Mouse (Mus musculus) neural tube, embryonic 11.5 days (tissue): Measurements from ENCODE around the gene Sp1. TPM values are rescaled to one million over a fixed set of nuclear protein-coding genes. Genes with fewer than 3 reads are reported as not detected.

Source experiments
- ATAC-seq: fragments of 200-750 bp; cut with Nextera tagmentation; 2 replicates; pipeline ENCODE4 v1.8.0; 2017; ENCODE audit warnings: moderate number of reproducible peaks, mild to moderate bottlenecking, moderate TSS enrichment, moderate library complexity; ENCODE audit not compliant: insufficient read depth, low FRiP score, low TSS enrichment
- DNase-seq: peaks from one replicate; pipeline ENCODE4 v3.0.0-alpha.2; 2015; ENCODE audit warnings: low spot score
- H3K27ac ChIP-seq: fragments of 300-500 bp; sonication (generic); 2 replicates; pipeline ENCODE4 v1.5.1; 2014; ENCODE audit warnings: low read depth, mild to moderate bottlenecking, low read length
- H3K27me3 ChIP-seq: fragments of 300-500 bp; sonication (generic); 2 replicates; pipeline ENCODE4 v1.6.1; 2014; ENCODE audit warnings: mild to moderate bottlenecking, low read length, mixed read lengths; ENCODE audit not compliant: control insufficient read depth, insufficient read depth
- H3K36me3 ChIP-seq: fragments of 300-500 bp; sonication (generic); 2 replicates; pipeline ENCODE4 v1.6.1; 2014; ENCODE audit warnings: mild to moderate bottlenecking, low read length, moderate library complexity, mixed read lengths; ENCODE audit not compliant: control insufficient read depth, insufficient read depth
- H3K4me1 ChIP-seq: fragments of 300-500 bp; sonication (generic); 2 replicates; pipeline ENCODE4 v1.6.1; 2014; ENCODE audit warnings: low read length, mixed read lengths; ENCODE audit not compliant: control insufficient read depth, insufficient read depth
- H3K4me2 ChIP-seq: fragments of 300-500 bp; sonication (generic); 2 replicates; pipeline ENCODE4 v1.6.1; 2014; ENCODE audit warnings: low read depth, mild to moderate bottlenecking, moderate library complexity
- H3K4me3 ChIP-seq: fragments of 300-500 bp; sonication (generic); 2 replicates; pipeline ENCODE4 v1.5.1; 2014; ENCODE audit warnings: low read depth, low read length
- H3K9ac ChIP-seq: fragments of 300-500 bp; sonication (generic); 2 replicates; pipeline ENCODE4 v1.6.1; 2014; ENCODE audit warnings: mild to moderate bottlenecking, low read length
- H3K9me3 ChIP-seq: fragments of 300-500 bp; sonication (generic); 2 replicates; pipeline ENCODE4 v1.6.1; 2016; ENCODE audit warnings: low read length; ENCODE audit not compliant: control insufficient read depth
- WGBS: fragments of 180-500 bp; shearing (Covaris S2); extraction: QIAGEN DNeasy Blood & Tissue Kit; methylation state at CpG from one replicate; pipeline ENCODE4 v1.1.7; 2014; 5-methylcytosine and 5-hydroxymethylcytosine counted together
- polyA plus RNA-seq: library from polyadenylated mRNA; unstranded; fragments of >200 nt; fragmentation: Nextera tagmentation; extraction: Ambion mirVana; gene quantifications from 2 replicates; pipeline ENCODE4 v1.2.1, GENCODE M21; 2014

The Sp1 gene
- polyA plus RNA-seq, 1 experiment from 2014 or later: 11.1 TPM

- no peaks in the 10 kb centered on the region for H3K27me3 ChIP-seq
- no peak overlapping the region for H3K4me3 ChIP-seq
- 0 out of 2 replicates have a peak, but pooled peaks cover 3% of the 10 kb centered on the region for H3K36me3 ChIP-seq
- no peak overlapping the region for H3K27ac ChIP-seq
- H3K4me2 ChIP-seq: no peak overlapping the region
- H3K9ac ChIP-seq: no peak overlapping the region
- ATAC-seq: no peak
- DNase-seq: no peak
- H3K4me1 ChIP-seq: no peaks in the 10 kb centered on the region
- H3K9me3 ChIP-seq: no peaks in the 10 kb centered on the region
- 91% methylated on average over 2 of the region's 2 CpGs for WGBS
Observed at GRCm38 (mm10) chr15:102417524-102417923, 11.6 kb downstream of the Sp1 start.

GRCm38 (mm10) chr15:102420986-102421385 is 15.0 kb downstream of the Sp1 start:
- Histone ChIP-seq H3K4me2 (no peak overlapping the region), H3K9ac (no peak overlapping the region), H3K4me1 (no peaks in the 10 kb centered on the region), H3K9me3 (no peaks in the 10 kb centered on the region), H3K27ac (no peak overlapping the region), H3K4me3 (no peak overlapping the region), H3K27me3 (no peaks in the 10 kb centered on the region), H3K36me3 (no peaks in the 10 kb centered on the region)
- ATAC-seq (no peak), DNase-seq (no peak)
- 68% methylated on average over 1 of the region's 1 CpGs for WGBS

- no peak overlapping the region for H3K27ac ChIP-seq
- no peak for ATAC-seq
- no peaks in the 10 kb centered on the region for H3K27me3 ChIP-seq
- no peaks in the 10 kb centered on the region for H3K4me1 ChIP-seq
- 67% methylated on average over 3 of the region's 3 CpGs for WGBS
- H3K4me2 ChIP-seq: no peak overlapping the region
- no peak overlapping the region for H3K4me3 ChIP-seq
- H3K9me3 ChIP-seq: no peaks in the 10 kb centered on the region
- peak; percentile 31 for DNase-seq
- H3K9ac ChIP-seq: no peak overlapping the region
- H3K36me3 ChIP-seq: no peaks in the 10 kb centered on the region
Observed at GRCm38 (mm10) chr15:102421437-102421836, 15.5 kb downstream of the Sp1 start.

GRCm38 (mm10) chr15:102423602-102424240 is 17.8 kb downstream of the Sp1 start:
- H3K4me1 ChIP-seq: no peaks in the 10 kb centered on the region
- DNase-seq (no peak), ATAC-seq (no peak)
- WGBS: 92% methylated on average over 2 of the region's 2 CpGs
- H3K36me3 ChIP-seq: 0 out of 2 replicates have a peak, but pooled peaks cover 6% of the 10 kb centered on the region
- no peak overlapping the region for H3K27ac ChIP-seq
- H3K4me2 ChIP-seq: no peak overlapping the region
- H3K9me3 ChIP-seq: no peaks in the 10 kb centered on the region
- H3K9ac ChIP-seq: no peak overlapping the region
- no peaks in the 10 kb centered on the region for H3K27me3 ChIP-seq
- H3K4me3 ChIP-seq: no peak overlapping the region

GRCm38 (mm10) chr15:102424657-102425056 is 18.7 kb downstream of the Sp1 start:
- DNase-seq: no peak
- H3K27me3 ChIP-seq: no peaks in the 10 kb centered on the region
- 92% methylated on average over 2 of the region's 2 CpGs for WGBS

GRCm38 (mm10) chr15:102426963-102427362 is 21.0 kb downstream of the Sp1 start:
- DNase-seq (no peak), ATAC-seq (no peak)
- WGBS: 100% methylated on average over 1 of the region's 1 CpGs

More at GRCm38 (mm10) chr15:102424657-102425056, 18.7 kb downstream of the Sp1 start:
- no peak overlapping the region for H3K4me2 ChIP-seq
- no peak overlapping the region for H3K9ac ChIP-seq
- no peaks in the 10 kb centered on the region for H3K9me3 ChIP-seq
- no peak overlapping the region for H3K4me3 ChIP-seq
- 0 out of 2 replicates have a peak, but pooled peaks cover 6% of the 10 kb centered on the region for H3K36me3 ChIP-seq
- ATAC-seq: no peak
- H3K27ac ChIP-seq: no peak overlapping the region
- H3K4me1 ChIP-seq: no peaks in the 10 kb centered on the region

GRCm38 (mm10) chr15:102432046-102432445 is 26.1 kb downstream of the Sp1 start:
- H3K9me3 ChIP-seq: no peaks in the 10 kb centered on the region
- no peak overlapping the region for H3K27ac ChIP-seq
- ATAC-seq (no peak), DNase-seq (no peak)
- 84% methylated on average over 1 of the region's 1 CpGs for WGBS
- no peak overlapping the region for H3K4me3 ChIP-seq
- H3K36me3 ChIP-seq: peaks cover 6% of the 10 kb centered on the region
- no peak overlapping the region for H3K4me2 ChIP-seq
- H3K9ac ChIP-seq: no peak overlapping the region
- H3K4me1 ChIP-seq: no peaks in the 10 kb centered on the region
- no peaks in the 10 kb centered on the region for H3K27me3 ChIP-seq

More at GRCm38 (mm10) chr15:102426963-102427362, 21.0 kb downstream of the Sp1 start:
- no peak overlapping the region for H3K4me3 ChIP-seq
- H3K27me3 ChIP-seq: no peaks in the 10 kb centered on the region
- H3K27ac ChIP-seq: no peak overlapping the region
- peaks cover 9% of the 10 kb centered on the region for H3K36me3 ChIP-seq
- no peaks in the 10 kb centered on the region for H3K9me3 ChIP-seq
- H3K4me2 ChIP-seq: no peak overlapping the region
- no peak overlapping the region for H3K9ac ChIP-seq
- H3K4me1 ChIP-seq: no peaks in the 10 kb centered on the region

GRCm38 (mm10) chr15:102433173-102433572 is 27.2 kb downstream of the Sp1 start:
- no peak overlapping the region for H3K9ac ChIP-seq
- whole genome bisulfite sequencing: 95% methylated on average over 4 of the region's 4 CpGs
- no peak overlapping the region for H3K27ac ChIP-seq
- H3K36me3 ChIP-seq: peaks cover 3% of the 10 kb centered on the region
- H3K4me1 ChIP-seq: no peaks in the 10 kb centered on the region
- H3K9me3 ChIP-seq: no peaks in the 10 kb centered on the region
- no peak overlapping the region for H3K4me2 ChIP-seq
- no peak for DNase-seq
- ATAC-seq: no peak
- H3K4me3 ChIP-seq: no peak overlapping the region
- H3K27me3 ChIP-seq: no peaks in the 10 kb centered on the region

- Histone ChIP-seq H3K4me2 (no peak overlapping the region), H3K4me1 (no peaks in the 10 kb centered on the region), H3K36me3 (no peaks in the 10 kb centered on the region), H3K4me3 (no peak overlapping the region), H3K9me3 (no peaks in the 10 kb centered on the region), H3K27me3 (no peaks in the 10 kb centered on the region), H3K27ac (no peak overlapping the region), H3K9ac (no peak overlapping the region)
- 49% methylated on average over 2 of the region's 2 CpGs for WGBS
- DNase-seq (peak; percentile 82), ATAC-seq (no peak)
Observed at GRCm38 (mm10) chr15:102442490-102442889, 36.5 kb downstream of the Sp1 start.
